Mouse (Mus musculus) lung, postnatal 0 days (tissue): ENCODE measurements around the gene Nr1d2. TPM values are rescaled to one million over a fixed set of nuclear protein-coding genes. Genes with fewer than 3 reads are reported as not detected.

Source experiments
- ATAC-seq: fragments of 200-750 bp; cut with Nextera tagmentation; 2 replicates; pipeline ENCODE4 v1.8.0; 2017; ENCODE audit warnings: moderate library complexity
- DNase-seq: peaks from one replicate; pipeline ENCODE4 v3.0.0-alpha.2; 2016; ENCODE audit warnings: low spot score
- H3K27ac ChIP-seq: fragments of 300-500 bp; sonication (generic); 2 replicates; pipeline ENCODE4 v1.5.1; 2014; ENCODE audit warnings: antibody characterized with exemption, mild to moderate bottlenecking, low read length, mixed read lengths
- H3K27me3 ChIP-seq: fragments of 300-500 bp; sonication (generic); replicated peaks from 2 replicates; pipeline ENCODE4 v1.6.1; 2014; ENCODE audit warnings: low read length, mixed read lengths; ENCODE audit not compliant: insufficient read depth
- H3K36me3 ChIP-seq: fragments of 300-500 bp; sonication (generic); 2 replicates; pipeline ENCODE4 v1.6.1; 2014; ENCODE audit warnings: low read length, mixed read lengths; ENCODE audit not compliant: insufficient read depth
- H3K4me1 ChIP-seq: fragments of 300-500 bp; sonication (generic); 2 replicates; pipeline ENCODE4 v1.6.1; 2014; ENCODE audit warnings: antibody characterized with exemption, low read depth, low read length, mixed read lengths; ENCODE audit not compliant: insufficient read depth
- H3K4me2 ChIP-seq: fragments of 300-500 bp; sonication (generic); replicated peaks from 2 replicates; pipeline ENCODE4 v1.6.1; 2014; ENCODE audit warnings: low read depth, mild to moderate bottlenecking, low read length, moderate library complexity, mixed read lengths
- H3K4me3 ChIP-seq: fragments of 300-500 bp; sonication (generic); 2 replicates; pipeline ENCODE4 v1.5.1; 2014; ENCODE audit warnings: low read depth, low read length
- H3K9ac ChIP-seq: fragments of 300-500 bp; sonication (generic); replicated peaks from 2 replicates; pipeline ENCODE4 v1.6.1; 2014; ENCODE audit warnings: low read depth, mild to moderate bottlenecking
- H3K9me3 ChIP-seq: fragments of 300-500 bp; sonication (generic); 2 replicates; pipeline ENCODE4 v1.6.1; 2016; ENCODE audit warnings: low read length, mixed read lengths
- CTCF ChIP-seq: IDR thresholded peaks from 2 replicates; pipeline ENCODE4 v1.5.1; 2016; ENCODE audit warnings: antibody characterized with exemption, mild to moderate bottlenecking
- EP300 ChIP-seq: IDR thresholded peaks from 2 replicates; pipeline ENCODE4 v1.6.1; 2016; ENCODE audit warnings: antibody characterized with exemption, mild to moderate bottlenecking, control low read depth
- WGBS: fragments of 180-500 bp; shearing (Covaris S2); extraction: QIAGEN DNeasy Blood & Tissue Kit; methylation state at CpG from one replicate; pipeline ENCODE4 v1.1.7; 2014; 5-methylcytosine and 5-hydroxymethylcytosine counted together
- polyA plus RNA-seq: library from polyadenylated mRNA; unstranded; fragments of >200 nt; fragmentation: Nextera tagmentation; extraction: Ambion mirVana; gene quantifications from 2 replicates; pipeline ENCODE4 v1.2.1, GENCODE M21; 2015

Nr1d2 gene
- 12.5 and 15.1 TPM in 2 replicates for polyA plus RNA-seq

GRCm38 (mm10) chr14:18238750-18239731, at the start of gene Nr1d2:
Gene Nr1d2 (minus strand): TSS chr14:18239127.
- Histone ChIP-seq H3K27me3 (no peaks in the 10 kb centered on the region), H3K4me2 (peak within 1 kb of the TSS; percentile 79), H3K4me3 (peak within 1 kb of the TSS; percentile 73), H3K27ac (peak within 1 kb of the TSS; percentile 97), H3K36me3 (no peaks in the 10 kb centered on the region), H3K9ac (peak within 1 kb of the TSS; percentile 92), H3K4me1 (0 out of 2 replicates have a peak, but pooled peaks cover 4% of the 10 kb centered on the region), H3K9me3 (no peaks in the 10 kb centered on the region)
- DNase-seq (peak; percentile 100), ATAC-seq (peak; percentile 90)
- TF ChIP-seq EP300 = no peak
- TF ChIP-seq CTCF = peak; percentile 49
- under 1% methylated on average over 47 of the region's 66 CpGs for WGBS

DNA sequence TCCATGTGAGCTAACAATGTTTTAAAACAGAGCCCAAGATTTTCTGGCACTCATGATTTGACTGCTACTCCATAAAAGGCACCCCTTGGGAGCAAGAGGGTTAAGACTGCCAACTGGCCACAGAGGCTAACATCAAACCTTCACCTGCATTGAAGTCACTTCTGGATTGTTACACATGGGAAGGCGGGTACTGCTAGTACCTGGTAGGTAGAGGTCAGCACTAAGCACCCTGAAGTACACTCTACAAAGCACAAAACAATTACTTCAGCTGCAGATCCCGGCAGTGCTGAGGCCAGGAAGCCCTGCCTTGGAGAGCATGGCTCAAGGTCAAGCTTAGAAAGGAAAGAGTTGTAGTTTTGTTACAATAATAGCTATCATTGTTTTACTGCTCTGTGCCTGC, 48.5 kb upstream of the Nr1d2 start:
- H3K9me3 ChIP-seq = no peaks in the 10 kb centered on the region
- H3K9ac ChIP-seq = no peak overlapping the region
- DNase-seq (peak; percentile 72), ATAC-seq (peak; percentile 85)
- no peak overlapping the region for H3K27ac ChIP-seq
- H3K27me3 ChIP-seq = no peaks in the 10 kb centered on the region
- H3K4me2 ChIP-seq = no peak overlapping the region
- TF ChIP-seq EP300 (0 out of 2 replicates have a peak, but pooled peaks have one; percentile 12), CTCF (peak; percentile 38)
- no peaks in the 10 kb centered on the region for H3K4me1 ChIP-seq
- no peaks in the 10 kb centered on the region for H3K36me3 ChIP-seq
- no peak overlapping the region for H3K4me3 ChIP-seq
- WGBS = 50% methylated on average over 2 of the region's 2 CpGs

GRCm38 (mm10) chr14:18286441-18286840, 47.5 kb upstream of the Nr1d2 start:
- H3K36me3 ChIP-seq = no peaks in the 10 kb centered on the region
- no peak for DNase-seq
- H3K4me2 ChIP-seq = no peak overlapping the region
- ATAC-seq = no peak
- H3K9ac ChIP-seq = no peak overlapping the region
- H3K9me3 ChIP-seq = no peaks in the 10 kb centered on the region
- WGBS = 87% methylated on average over 2 of the region's 2 CpGs
- H3K27me3 ChIP-seq = no peaks in the 10 kb centered on the region
- TF ChIP-seq EP300 (no peak), CTCF (no peak)
- no peak overlapping the region for H3K4me3 ChIP-seq
- H3K27ac ChIP-seq = no peak overlapping the region
- no peaks in the 10 kb centered on the region for H3K4me1 ChIP-seq

GRCm38 (mm10) chr14:18285476-18285875, 46.5 kb upstream of the Nr1d2 start:
- Histone ChIP-seq H3K27me3 (no peaks in the 10 kb centered on the region), H3K36me3 (no peaks in the 10 kb centered on the region), H3K4me1 (no peaks in the 10 kb centered on the region), H3K27ac (no peak overlapping the region), H3K9me3 (no peaks in the 10 kb centered on the region), H3K9ac (no peak overlapping the region), H3K4me3 (no peak overlapping the region), H3K4me2 (no peak overlapping the region)
- no peak for TF ChIP-seq CTCF
- no peak for TF ChIP-seq EP300
- no peak for ATAC-seq
- no peak for DNase-seq
- 49% methylated on average over 3 of the region's 3 CpGs for WGBS

DNA sequence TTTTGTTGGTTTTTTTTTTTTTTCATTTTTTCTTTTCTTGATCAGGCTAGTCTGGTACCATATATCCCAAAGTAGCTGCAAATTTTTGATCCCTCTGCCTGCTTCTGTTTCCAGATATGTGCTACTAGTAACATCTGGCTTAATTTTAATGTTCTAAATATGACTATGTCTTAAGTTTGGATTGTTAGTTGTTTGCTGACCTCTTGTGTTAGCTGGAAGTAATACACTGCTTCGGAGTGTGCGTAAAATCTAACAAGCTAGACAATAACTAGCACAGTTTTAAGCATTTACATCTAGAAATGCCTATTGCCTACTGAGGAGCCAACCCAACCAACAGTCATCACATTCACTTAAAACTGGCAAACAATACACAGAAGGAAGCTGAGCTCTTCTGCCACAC, 45.7 kb upstream of the Nr1d2 start:
- ATAC-seq (no peak), DNase-seq (peak; percentile 59)
- WGBS = 71% methylated on average over 2 of the region's 2 CpGs
- TF ChIP-seq EP300 (no peak), CTCF (peak; percentile 70)
- Histone ChIP-seq H3K27me3 (no peaks in the 10 kb centered on the region), H3K9me3 (no peaks in the 10 kb centered on the region), H3K4me3 (no peak overlapping the region), H3K4me2 (no peak overlapping the region), H3K4me1 (no peaks in the 10 kb centered on the region), H3K9ac (no peak overlapping the region), H3K27ac (no peak overlapping the region), H3K36me3 (no peaks in the 10 kb centered on the region)

- H3K4me3 ChIP-seq = no peak overlapping the region
- 83% methylated on average over 5 of the region's 5 CpGs for WGBS
- H3K9ac ChIP-seq = no peak overlapping the region
- ATAC-seq (no peak), DNase-seq (no peak)
- no peaks in the 10 kb centered on the region for H3K27me3 ChIP-seq
- peaks cover 3% of the 10 kb centered on the region; the same call in 1 of the 2 replicates for H3K36me3 ChIP-seq
- H3K4me2 ChIP-seq = no peak overlapping the region
- H3K4me1 ChIP-seq = no peaks in the 10 kb centered on the region
- TF ChIP-seq CTCF (no peak), EP300 (no peak)
- no peak overlapping the region for H3K27ac ChIP-seq
- no peaks in the 10 kb centered on the region for H3K9me3 ChIP-seq
These were observed 41.4 kb upstream of the Nr1d2 start for GRCm38 (mm10) chr14:18280375-18280774.
